Mouse (Mus musculus): ENCODE results near the gene H2afb1.
"Not testable (repeated sequence)": the region's sequence is repeated elsewhere in the genome, so short reads cannot be mapped to it uniquely, and the experiment has no call there.

The H2afb1 gene

GRCm38 (mm10) chrX:117014457-117014856 lies at the start of gene H2afb1:
Gene H2afb1, plus strand, starts transcription at chrX:117014757.
- not testable (repeated sequence) for DNase-seq

DNA sequence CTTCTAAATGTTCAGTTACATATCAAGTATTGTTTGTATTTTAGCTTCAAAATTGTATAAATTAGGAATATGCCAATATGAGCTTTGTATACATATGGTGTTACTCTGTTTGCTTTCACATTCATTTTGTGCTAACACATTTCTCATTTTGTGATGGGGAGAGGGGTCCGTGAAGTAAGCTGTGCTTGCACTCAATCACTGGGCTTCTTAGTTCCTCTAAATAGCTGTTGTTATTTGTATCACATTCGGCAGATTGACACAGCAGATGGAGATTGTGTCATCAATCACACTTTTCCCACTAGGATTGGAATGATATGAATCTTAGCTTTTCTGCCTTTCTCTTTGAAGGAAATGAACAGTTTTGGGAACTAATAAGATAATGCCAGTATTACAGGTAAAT lies 21.5 kb downstream of the H2afb1 start:
- DNase-seq = no peak

Data from right cerebral cortex, postnatal 4 days (tissue).